Comparison of ENCODE assay signal across 8 mouse cellular contexts in genomic region chr16:10522811-10523210, GRCm38 (mm10). TPM values are rescaled to one million over a fixed set of nuclear protein-coding genes. Genes with fewer than 3 reads are reported as not detected.
DNase-seq lines count a peak whose midpoint lies in the region; ATAC-seq and TF ChIP-seq lines count a peak whose summit lies in the region.

No protein-coding gene starts in this region.

- no peaks in the 10 kb centered on the region for H3K27me3 ChIP-seq in liver, embryonic 12.5 days (replicated peaks)
- no peaks in the 10 kb centered on the region for H3K27me3 ChIP-seq in liver, embryonic 14.5 days (ENCODE audit: control insufficient read depth, insufficient read depth, low read length)

- 0 out of 2 replicates have a peak, but pooled peaks cover 11% of the 10 kb centered on the region for H3K4me1 ChIP-seq in liver, embryonic 12.5 days
- H3K4me1 ChIP-seq in liver, embryonic 14.5 days (replicated peaks; ENCODE audit: control insufficient read depth in 2 of 2, insufficient read depth in 2 of 2, low read length in 1 of 2) = 0 out of 4 replicates have a peak, but pooled peaks cover 0 to 2% of the 10 kb centered on the region in 2 experiments

- peak; percentile 78 for TF ChIP-seq CTCF in liver, embryonic 14.5 days (IDR thresholded peaks at IDR 0.05; ENCODE audit: low read depth)

- no peak overlapping the region for H3K4me3 ChIP-seq in liver, embryonic 12.5 days
- H3K4me3 ChIP-seq in liver, embryonic 14.5 days (ENCODE audit: insufficient read depth in 1 of 2, low read depth in 2 of 2, low read length in 2 of 2) = no peak overlapping the region

- no peaks in the 10 kb centered on the region for H3K36me3 ChIP-seq in liver, embryonic 12.5 days
- no peaks in the 10 kb centered on the region for H3K36me3 ChIP-seq in liver, embryonic 14.5 days (replicated peaks; ENCODE audit: control insufficient read depth, insufficient read depth, low read depth)

- no peak overlapping the region for H3K4me2 ChIP-seq in liver, embryonic 12.5 days
- no peak overlapping the region for H3K4me2 ChIP-seq in liver, embryonic 14.5 days (ENCODE audit: low read depth)

- H3K9ac ChIP-seq in liver, embryonic 12.5 days = no peak overlapping the region
- no peak overlapping the region for H3K9ac ChIP-seq in liver, embryonic 14.5 days (replicated peaks)

- ATAC-seq in liver, embryonic 12.5 days = no peak
- no peak for ATAC-seq in liver, embryonic 14.5 days (ENCODE audit: insufficient read depth)
- no peak for ATAC-seq in erythroid progenitor cell, adult 5-6 weeks (replicated peaks; ENCODE audit: low FRiP score, poor library complexity, severe bottlenecking)

- WGBS in liver, embryonic 12.5 days (ENCODE audit: insufficient replicate concordance) = 80% methylated on average over 1 of the region's 1 CpGs
- 79% methylated on average over 1 of the region's 1 CpGs for WGBS in liver, embryonic 14.5 days (ENCODE audit: insufficient replicate concordance)

- no peaks in the 10 kb centered on the region for H3K9me3 ChIP-seq in liver, embryonic 12.5 days (replicated peaks)
- H3K9me3 ChIP-seq in liver, embryonic 14.5 days (ENCODE audit: control insufficient read depth, low read length) = no peaks in the 10 kb centered on the region

- TF ChIP-seq EP300 in liver, embryonic 14.5 days (IDR thresholded peaks at IDR 0.05; ENCODE audit: low read depth) = no peak

- no peak overlapping the region for H3K27ac ChIP-seq in liver, embryonic 12.5 days
- H3K27ac ChIP-seq in liver, embryonic 14.5 days = no peak overlapping the region

- DNase-seq in liver = peak; percentile 59
- peak; percentile 39 for DNase-seq in MN1 (ENCODE audit: low spot score)
- DNase-seq in cerebellum, postnatal 14 days = peak; percentile 75 to 87
- peak; percentile 44 for DNase-seq in hindlimb bud, embryonic 11.5 days (ENCODE audit: extremely low spot score, low read depth, low spot score)
- no peak for DNase-seq in liver, embryonic 14.5 days (ENCODE audit: low read depth in 3 of 3, low spot score in 3 of 3)
- peak; percentile 80 for DNase-seq in right cerebral cortex, postnatal 14 days

RNA-seq across cellular contexts. Expression of gene Dexi, which starts 20.0 kb away (rescaled TPM):
- polyA plus RNA-seq in liver, embryonic 12.5 days (2016; fragmentation: Nextera tagmentation; extraction: Ambion mirVana) = 7.6 and 7.8 TPM in 2 replicates
- 4.3 and 4.8 TPM in 2 replicates for polyA plus RNA-seq in liver, embryonic 14.5 days (2012; rRNA removed)
- 3.9 and 4.7 TPM in 2 replicates for polyA plus RNA-seq in liver, embryonic 14.5 days (2014; fragmentation: Nextera tagmentation; extraction: Ambion mirVana)
- 2.2 and 5.4 TPM in 2 replicates for total RNA-seq in erythroid progenitor cell, adult 5-6 weeks (2015; ENCODE audit: low replicate concordance)
- 1.8 TPM in 1 of 2 replicates, not detected in the other for total RNA-seq in erythroid progenitor cell, adult 5-6 weeks (2017; ENCODE audit: low replicate concordance)

RNA-seq across cellular contexts. Expression of gene Clec16a, which starts 22.3 kb away (rescaled TPM):
- 15.7 and 17.3 TPM in 2 replicates for polyA plus RNA-seq in liver, embryonic 12.5 days (2016; fragmentation: Nextera tagmentation; extraction: Ambion mirVana)
- 2.7 and 3.1 TPM in 2 replicates for polyA plus RNA-seq in liver, embryonic 14.5 days (2012; rRNA removed)
- polyA plus RNA-seq in liver, embryonic 14.5 days (2014; fragmentation: Nextera tagmentation; extraction: Ambion mirVana) = 9.6 and 10.0 TPM in 2 replicates
- 6.7 and 8.6 TPM in 2 replicates for total RNA-seq in erythroid progenitor cell, adult 5-6 weeks (2015; ENCODE audit: low replicate concordance)
- 4.0 and 5.4 TPM in 2 replicates for total RNA-seq in erythroid progenitor cell, adult 5-6 weeks (2017; ENCODE audit: low replicate concordance)

RNA-seq across cellular contexts. Expression of gene Ciita, which starts 43.0 kb away (rescaled TPM):
- polyA plus RNA-seq in liver, embryonic 12.5 days (2016; fragmentation: Nextera tagmentation; extraction: Ambion mirVana) = 0.13 TPM in 1 of 2 replicates, not detected in the other
- polyA plus RNA-seq in liver, embryonic 14.5 days (2012; rRNA removed) = 0.04 and 0.06 TPM in 2 replicates
- polyA plus RNA-seq in liver, embryonic 14.5 days (2014; fragmentation: Nextera tagmentation; extraction: Ambion mirVana) = 0.03 and 0.06 TPM in 2 replicates
- 0.36 and 0.84 TPM in 2 replicates for total RNA-seq in erythroid progenitor cell, adult 5-6 weeks (2015; ENCODE audit: low replicate concordance)
- total RNA-seq in erythroid progenitor cell, adult 5-6 weeks (2017; ENCODE audit: low replicate concordance) = 0.26 and 0.30 TPM in 2 replicates

Comparison
In these comparisons a context has a peak if more than half of its experiments do, and no peak if none do; other contexts are left out.
1. DNase-seq: peak in liver (single experiment), MN1 (single experiment), cerebellum, postnatal 14 days (2 of 2), hindlimb bud, embryonic 11.5 days (single experiment) and right cerebral cortex, postnatal 14 days (single experiment); none in liver, embryonic 14.5 days (0 of 3).